Mouse (Mus musculus): ENCODE measurements at regions not wholly inside any gene's neighbourhood (a gene's known extent, or its start where the extent isn't known, plus 50 kb on each side); places are given as distances from the start of the nearest gene placed in this dataset.

DNA sequence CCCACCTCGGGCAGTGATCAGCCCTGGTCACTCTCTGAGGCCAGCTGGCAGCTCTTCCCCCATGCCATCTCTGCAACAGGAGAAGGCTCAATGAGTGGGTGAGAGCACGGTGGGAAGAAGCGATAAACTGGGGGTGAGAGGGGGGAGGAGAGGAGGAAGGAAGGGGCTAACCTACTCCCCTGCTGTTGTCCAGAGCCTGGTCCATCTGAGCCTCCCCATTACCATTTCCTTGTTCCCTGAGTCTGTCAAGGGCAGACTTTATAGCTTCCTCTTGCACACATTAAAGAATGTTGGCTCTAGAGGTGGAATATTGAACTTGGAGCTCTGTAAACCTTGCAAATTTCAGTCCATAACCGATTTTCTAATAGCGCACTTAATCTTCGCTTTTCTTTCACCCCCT is 136.8 kb downstream of the Mtx2 start:
- in situ Hi-C loops (cut with MboI; ENCODE audit: low pct_ligation_motif_present, low pct_unique_long_range_greater_than_20kb, low sequenced_read_pairs) (loop anchor here (5.0 kb wide), 1 partner anchor 245 kb away; no protein-coding TSS in a partner anchor), dilution Hi-C loops (cut with MboI; ENCODE audit: extremely low pct_ligation_motif_present, extremely low pct_unique_long_range_greater_than_20kb, low sequenced_read_pairs) (no loop called here)
- Histone ChIP-seq H3K36me3 (replicated peaks in 1 of 2; ENCODE audit: control insufficient read depth in 1 of 2, insufficient read depth in 1 of 2, low read length in 1 of 2) (no peaks in the 10 kb centered on the region), H3K4me3 (replicated peaks in 1 of 3; ENCODE audit: low read depth in 2 of 3, low read length in 2 of 3, poor library complexity in 1 of 3) (no peak overlapping the region), H3K9me3 (replicated peaks; ENCODE audit: low read length) (no peaks in the 10 kb centered on the region), H3K27ac (ENCODE audit: insufficient read depth, low read depth) (no peak overlapping the region), H3K4me1 (ENCODE audit: control insufficient read depth in 1 of 2, insufficient read depth in 2 of 2) (0 out of 4 replicates have a peak, but pooled peaks cover 0 to 2% of the 10 kb centered on the region in 2 experiments), H3K4me2 (ENCODE audit: insufficient read depth, low read depth, poor library complexity, severe bottlenecking) (no peak overlapping the region), H3K79me2 (replicated peaks; ENCODE audit: control insufficient read depth, extremely low read depth, insufficient read depth, poor library complexity, severe bottlenecking) (no peaks in the 10 kb centered on the region), H3K9ac (ENCODE audit: insufficient read depth, low read depth) (no peak overlapping the region), H3K27me3 (replicated peaks) (no peaks in the 10 kb centered on the region)
- TF ChIP-seq E2F4 (IDR thresholded peaks at IDR 0.05; ENCODE audit: insufficient replicate concordance, low read depth, low read length) (no peak), UBTF (IDR thresholded peaks at IDR 0.05; ENCODE audit: low read depth, low read length) (no peak), POLR2AphosphoS2 (IDR thresholded peaks at IDR 0.05; ENCODE audit: low read depth, low read length) (no peak), KAT2A (IDR thresholded peaks at IDR 0.05; ENCODE audit: insufficient replicate concordance, low read length) (no peak), ZMIZ1 (IDR thresholded peaks at IDR 0.05; ENCODE audit: low read depth, low read length) (no peak), USF2 (conservative IDR thresholded peaks at IDR 0.05; ENCODE audit: low read depth, low read length) (no peak), RAD21 (IDR thresholded peaks at IDR 0.05; ENCODE audit: low read depth, low read length) (no peak)
- no peak for DNase-seq (ENCODE audit: extremely low read depth)

DNA sequence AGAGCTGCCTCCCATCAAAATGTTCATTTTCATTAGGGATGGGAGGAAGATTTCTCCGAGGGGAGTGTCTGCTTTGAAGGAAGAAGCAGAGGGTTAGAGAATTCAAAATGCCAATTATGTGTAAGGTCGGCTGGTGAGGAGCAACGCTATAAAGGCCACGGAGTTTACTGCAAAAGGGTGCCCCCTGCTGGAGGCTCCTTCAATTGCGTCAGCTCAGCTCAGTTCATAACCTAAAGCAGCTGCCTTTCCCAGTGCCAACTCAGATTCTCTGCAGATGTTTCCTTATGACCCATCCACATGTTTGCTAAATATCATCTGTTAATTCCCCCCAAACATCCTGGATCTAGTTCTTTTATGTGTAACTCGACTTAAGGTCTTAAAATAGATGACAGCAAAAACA is 138.8 kb downstream of the Mtx2 start:
- H3K4me2 ChIP-seq (ENCODE audit: insufficient read depth, low read depth, poor library complexity, severe bottlenecking): peak overlapping the region; percentile 38; the same call in 1 of the 2 replicates
- no peaks in the 10 kb centered on the region for H3K9me3 ChIP-seq (replicated peaks; ENCODE audit: low read length)
- no peaks in the 10 kb centered on the region for H3K79me2 ChIP-seq (replicated peaks; ENCODE audit: control insufficient read depth, extremely low read depth, insufficient read depth, poor library complexity, severe bottlenecking)
- no peak overlapping the region for H3K9ac ChIP-seq (ENCODE audit: insufficient read depth, low read depth)
- DNase-seq (ENCODE audit: extremely low read depth): peak; percentile 80
- TF ChIP-seq MYC (IDR thresholded peaks at IDR 0.05; ENCODE audit: low read depth, low read length) (0 out of 2 replicates have a peak, but pooled peaks have one; percentile 46), USF2 (conservative IDR thresholded peaks at IDR 0.05; ENCODE audit: low read depth, low read length) (no peak), MAFK (IDR thresholded peaks at IDR 0.05; ENCODE audit: insufficient replicate concordance, low read length) (peak; percentile 41; the same call in 1 of the 2 replicates), SMC3 (IDR thresholded peaks at IDR 0.05; ENCODE audit: low read depth, low read length) (peak; percentile 98), TCF12 (IDR thresholded peaks at IDR 0.05; ENCODE audit: low read depth, low read length) (0 out of 2 replicates have a peak, but pooled peaks have one; percentile 16), ZC3H11A (IDR thresholded peaks at IDR 0.05; ENCODE audit: low read depth, low read length) (peak; percentile 91), CTCF (conservative IDR thresholded peaks at IDR 0.05 in 1 of 2, IDR thresholded peaks at IDR 0.05 in 1 of 2; ENCODE audit: low read depth in 2 of 2, low read length in 2 of 2) (peak; percentile 86 to 94), BHLHE40 (IDR thresholded peaks at IDR 0.05; ENCODE audit: low read depth, low read length) (no peak), SIN3A (IDR thresholded peaks at IDR 0.05; ENCODE audit: low read length) (peak; percentile 56; the same call in 1 of the 2 replicates), MAZ (IDR thresholded peaks at IDR 0.05; ENCODE audit: low read depth, low read length) (peak; percentile 26; the same call in 1 of the 2 replicates), KAT2A (IDR thresholded peaks at IDR 0.05; ENCODE audit: insufficient replicate concordance, low read length) (no peak), IRF4 (IDR thresholded peaks at IDR 0.05; ENCODE audit: low read depth, low read length) (peak; percentile 18; the same call in 1 of the 2 replicates), RAD21 (IDR thresholded peaks at IDR 0.05; ENCODE audit: low read depth, low read length) (peak; percentile 91)
- H3K27ac ChIP-seq (ENCODE audit: insufficient read depth, low read depth): no peak overlapping the region
- in situ Hi-C loops (cut with MboI; ENCODE audit: low pct_ligation_motif_present, low pct_unique_long_range_greater_than_20kb, low sequenced_read_pairs) (loop anchor here (5.0 kb wide), 1 partner anchor 247 kb away; no protein-coding TSS in a partner anchor), dilution Hi-C loops (cut with MboI; ENCODE audit: extremely low pct_ligation_motif_present, extremely low pct_unique_long_range_greater_than_20kb, low sequenced_read_pairs) (no loop called here)
- H3K4me1 ChIP-seq (ENCODE audit: control insufficient read depth in 1 of 2, insufficient read depth in 2 of 2): no peaks in the 10 kb centered on the region
- no peaks in the 10 kb centered on the region for H3K27me3 ChIP-seq (replicated peaks)
- no peaks in the 10 kb centered on the region for H3K36me3 ChIP-seq (replicated peaks in 1 of 2; ENCODE audit: control insufficient read depth in 1 of 2, insufficient read depth in 1 of 2, low read length in 1 of 2)
- no peak overlapping the region for H3K4me3 ChIP-seq (replicated peaks in 1 of 3; ENCODE audit: low read depth in 2 of 3, low read length in 2 of 3, poor library complexity in 1 of 3)
